Mouse (Mus musculus) erythroblast, embryonic 14.5 days (primary cell): ENCODE measurements around the gene Hist1h1t. TPM values are rescaled to one million over a fixed set of nuclear protein-coding genes. Genes with fewer than 3 reads are reported as not detected.

Source experiments
- H3K27me3 ChIP-seq: 2 replicates; pipeline ENCODE4 v1.6.1; 2012; ENCODE audit warnings: inconsistent platforms; ENCODE audit not compliant: control insufficient read depth
- H3K36me3 ChIP-seq: 2 replicates; pipeline ENCODE4 v1.6.1; 2012; ENCODE audit warnings: mild to moderate bottlenecking, inconsistent platforms; ENCODE audit not compliant: control insufficient read depth
- H3K4me1 ChIP-seq: 2 replicates; pipeline ENCODE4 v1.6.1; 2012; ENCODE audit warnings: inconsistent platforms; ENCODE audit not compliant: control insufficient read depth
- H3K4me3 ChIP-seq: replicated peaks from 2 replicates; pipeline ENCODE3; 2012; ENCODE audit warnings: moderate library complexity, mild to moderate bottlenecking, inconsistent platforms
- H3K9me3 ChIP-seq: 2 replicates; pipeline ENCODE4 v1.6.1; 2012; ENCODE audit warnings: low read length, inconsistent platforms, mixed read lengths; ENCODE audit not compliant: control insufficient read depth
- GATA1 ChIP-seq: IDR thresholded peaks from 2 replicates; pipeline ENCODE4 v1.6.1; 2012; ENCODE audit warnings: low read length, inconsistent platforms, mixed read lengths
- TAL1 ChIP-seq: IDR thresholded peaks from 3 replicates; pipeline ENCODE4 v1.6.1; 2012; ENCODE audit warnings: low read length, inconsistent platforms, mixed read lengths
- polyA plus RNA-seq: library from polyadenylated mRNA; stranded (reverse); fragments of >175 nt; gene quantifications from 2 replicates; pipeline ENCODE4 v1.2.3, GENCODE M21; 2012

Gene Hist1h1t
- polyA plus RNA-seq, 1 experiment, result 0.10 TPM

GRCm38 (mm10) chr13:23728472-23729191 lies 33.0 kb downstream of the Hist1h1t start:
- no peak overlapping the region for H3K4me3 ChIP-seq
- peaks cover 15% of the 10 kb centered on the region for H3K4me1 ChIP-seq
- no peaks in the 10 kb centered on the region for H3K36me3 ChIP-seq
- TF ChIP-seq TAL1 (no peak), GATA1 (no peak)
- H3K9me3 ChIP-seq, result no peaks in the 10 kb centered on the region
- no peaks in the 10 kb centered on the region for H3K27me3 ChIP-seq

- Histone ChIP-seq H3K4me3 (no peak overlapping the region), H3K36me3 (no peaks in the 10 kb centered on the region), H3K4me1 (peaks cover 10% of the 10 kb centered on the region), H3K9me3 (no peaks in the 10 kb centered on the region), H3K27me3 (no peaks in the 10 kb centered on the region)
- no peak for TF ChIP-seq GATA1
- TF ChIP-seq TAL1, result no peak
Measured at GRCm38 (mm10) chr13:23729192-23729525, 33.5 kb downstream of the Hist1h1t start.

GRCm38 (mm10) chr13:23729706-23730105 lies 34.1 kb downstream of the Hist1h1t start:
- Histone ChIP-seq H3K4me1 (peaks cover 4% of the 10 kb centered on the region; the same call in 1 of the 2 replicates), H3K36me3 (no peaks in the 10 kb centered on the region), H3K4me3 (no peak overlapping the region), H3K27me3 (no peaks in the 10 kb centered on the region), H3K9me3 (no peaks in the 10 kb centered on the region)
- TF ChIP-seq GATA1, result no peak
- no peak for TF ChIP-seq TAL1

GRCm38 (mm10) chr13:23730479-23730878 lies 34.9 kb downstream of the Hist1h1t start:
- Histone ChIP-seq H3K9me3 (no peaks in the 10 kb centered on the region), H3K4me3 (no peak overlapping the region), H3K4me1 (peaks cover 3% of the 10 kb centered on the region; the same call in 1 of the 2 replicates), H3K27me3 (no peaks in the 10 kb centered on the region), H3K36me3 (no peaks in the 10 kb centered on the region)
- no peak for TF ChIP-seq GATA1
- TF ChIP-seq TAL1, result no peak

- Histone ChIP-seq H3K9me3 (no peaks in the 10 kb centered on the region), H3K36me3 (no peaks in the 10 kb centered on the region), H3K4me1 (peaks cover 7% of the 10 kb centered on the region), H3K27me3 (no peaks in the 10 kb centered on the region), H3K4me3 (no peak overlapping the region)
- TF ChIP-seq GATA1 (no peak), TAL1 (no peak)
Measured at GRCm38 (mm10) chr13:23732156-23732804, 36.7 kb downstream of the Hist1h1t start.

- TF ChIP-seq TAL1 (no peak), GATA1 (no peak)
- H3K9me3 ChIP-seq, result no peaks in the 10 kb centered on the region
Measured at GRCm38 (mm10) chr13:23737091-23737490, 41.5 kb downstream of the Hist1h1t start.

GRCm38 (mm10) chr13:23738041-23738440 lies 42.4 kb downstream of the Hist1h1t start:
- peak overlapping the region; percentile 71 for H3K4me3 ChIP-seq
- TF ChIP-seq GATA1 (no peak), TAL1 (no peak)
- H3K4me1 ChIP-seq, result peaks cover 38% of the 10 kb centered on the region
- no peaks in the 10 kb centered on the region for H3K27me3 ChIP-seq
- H3K36me3 ChIP-seq, result peaks cover 1% of the 10 kb centered on the region
- H3K9me3 ChIP-seq, result no peaks in the 10 kb centered on the region

More at GRCm38 (mm10) chr13:23737091-23737490, 41.5 kb downstream of the Hist1h1t start:
- Histone ChIP-seq H3K4me3 (no peak overlapping the region), H3K27me3 (no peaks in the 10 kb centered on the region), H3K36me3 (no peaks in the 10 kb centered on the region; the same call in 1 of the 2 replicates), H3K4me1 (peaks cover 31% of the 10 kb centered on the region)

- peaks cover 5% of the 10 kb centered on the region for H3K36me3 ChIP-seq
- H3K27me3 ChIP-seq, result no peaks in the 10 kb centered on the region
- TF ChIP-seq GATA1, result no peak
- no peak for TF ChIP-seq TAL1
- H3K4me3 ChIP-seq, result peak within 1 kb of the TSS; percentile 71
- peaks cover 41% of the 10 kb centered on the region for H3K4me1 ChIP-seq
- no peaks in the 10 kb centered on the region for H3K9me3 ChIP-seq
Measured at GRCm38 (mm10) chr13:23738677-23739068, 43.1 kb downstream of the Hist1h1t start, which contains the start of gene Hist1h1c. Hist1h1c (plus strand) TSS chr13:23738808.
